Mouse (Mus musculus) spleen, embryonic (tissue): ENCODE measurements at regions not wholly inside any gene's neighbourhood (a gene's known extent, or its start where the extent isn't known, plus 50 kb on each side); places are given as distances from the start of the nearest gene placed in this dataset.

Experiments used
- CTCF ChIA-PET: fragments of 350-600 bp; sonication (Branson Sonifier 250); formaldehyde crosslinking; loops from one replicate; lab custom pipeline; 2022; lab: Charles Lee

GRCm38 (mm10) chr12:16077215-16077614 is 260.5 kb upstream of the Trib2 start:
- CTCF ChIA-PET: no interaction called here

- CTCF ChIA-PET: no interaction called here
These were observed 259.2 kb upstream of the Trib2 start for GRCm38 (mm10) chr12:16075962-16076361.

GRCm38 (mm10) chr12:16068940-16069339 is 252.2 kb upstream of the Trib2 start:
- CTCF ChIA-PET: interaction anchor here (0.6 kb wide), 2 partner anchors 267 to 311 kb away, joined by 3 to 14 read pairs; no protein-coding TSS in a partner anchor

GRCm38 (mm10) chr12:16062689-16063088 is 246.0 kb upstream of the Trib2 start:
- CTCF ChIA-PET: no interaction called here

GRCm38 (mm10) chr12:16060461-16060860 is 243.7 kb upstream of the Trib2 start:
- CTCF ChIA-PET: no interaction called here

- CTCF ChIA-PET: no interaction called here
These were observed 241.5 kb upstream of the Trib2 start for GRCm38 (mm10) chr12:16058255-16058654.

DNA sequence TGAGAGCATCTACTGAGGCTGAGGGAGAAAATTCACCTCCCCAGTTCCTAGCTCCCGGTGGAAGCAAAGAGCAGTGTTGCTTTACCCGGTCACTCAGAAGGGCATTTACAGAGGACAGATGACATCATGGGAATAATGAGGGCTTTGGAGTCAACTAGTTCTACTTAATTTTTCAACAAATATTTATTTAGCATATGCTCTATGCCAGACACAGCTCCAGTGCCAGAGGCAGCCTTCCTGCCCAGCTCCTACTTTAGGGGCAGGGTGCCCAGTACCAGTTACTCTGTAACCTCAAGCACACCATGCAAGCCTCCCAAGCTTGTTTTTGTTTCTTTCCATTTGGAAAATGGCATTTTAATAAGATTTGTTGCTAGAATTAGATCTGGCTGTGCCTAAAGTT is 240.1 kb upstream of the Trib2 start:
- CTCF ChIA-PET: interaction anchor here (0.7 kb wide), 1 partner anchor 377 kb away, joined by 4 read pairs; no protein-coding TSS in a partner anchor

DNA sequence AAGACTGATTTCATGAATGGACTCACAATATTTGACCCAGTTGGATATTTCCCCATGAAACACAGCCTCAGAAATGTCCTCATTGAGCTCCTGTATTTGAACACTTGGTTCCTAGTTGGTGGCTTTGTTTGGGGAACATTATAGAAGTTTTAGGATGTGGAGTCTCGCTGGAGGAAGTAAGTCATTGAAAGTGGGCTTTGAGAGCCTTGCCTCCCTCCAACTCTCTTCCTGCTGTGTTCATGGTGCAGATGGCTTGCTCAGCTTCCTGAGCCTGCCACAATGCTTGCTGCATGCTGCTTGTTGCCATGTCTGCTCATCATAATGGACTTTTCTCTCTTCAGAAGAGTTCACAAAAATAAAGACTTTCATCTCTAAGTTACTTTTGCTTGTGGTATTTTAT is 239.5 kb upstream of the Trib2 start:
- CTCF ChIA-PET: interaction anchor here (0.6 kb wide), 1 partner anchor 89 kb away, joined by 7 read pairs; no protein-coding TSS in a partner anchor

GRCm38 (mm10) chr12:16054591-16054990 is 237.9 kb upstream of the Trib2 start:
- CTCF ChIA-PET: no interaction called here

DNA sequence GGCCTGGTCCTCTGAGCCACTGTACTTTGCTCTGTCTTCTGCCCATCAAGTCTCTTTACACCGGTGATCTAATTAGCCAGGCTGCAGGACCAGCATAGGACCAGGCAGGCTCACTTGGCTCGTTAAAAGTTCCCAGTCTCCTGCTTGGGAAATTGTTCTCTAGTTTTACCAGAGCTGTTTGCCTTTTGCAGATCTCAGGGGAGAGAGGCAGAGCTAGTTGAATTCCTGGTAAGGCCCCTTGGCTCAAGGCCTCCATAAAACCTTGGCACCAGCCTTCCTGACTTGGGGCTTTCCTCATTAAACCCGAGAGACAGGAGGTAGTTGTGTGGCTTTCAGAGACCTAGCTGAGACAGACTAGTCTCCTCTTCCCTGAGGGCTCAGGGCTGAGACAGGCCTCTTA is 237.0 kb upstream of the Trib2 start:
- CTCF ChIA-PET: no interaction called here

GRCm38 (mm10) chr12:16052998-16053397 is 236.3 kb upstream of the Trib2 start:
- CTCF ChIA-PET: no interaction called here

- CTCF ChIA-PET: no interaction called here
These were observed 235.6 kb upstream of the Trib2 start for GRCm38 (mm10) chr12:16052353-16052752.

DNA sequence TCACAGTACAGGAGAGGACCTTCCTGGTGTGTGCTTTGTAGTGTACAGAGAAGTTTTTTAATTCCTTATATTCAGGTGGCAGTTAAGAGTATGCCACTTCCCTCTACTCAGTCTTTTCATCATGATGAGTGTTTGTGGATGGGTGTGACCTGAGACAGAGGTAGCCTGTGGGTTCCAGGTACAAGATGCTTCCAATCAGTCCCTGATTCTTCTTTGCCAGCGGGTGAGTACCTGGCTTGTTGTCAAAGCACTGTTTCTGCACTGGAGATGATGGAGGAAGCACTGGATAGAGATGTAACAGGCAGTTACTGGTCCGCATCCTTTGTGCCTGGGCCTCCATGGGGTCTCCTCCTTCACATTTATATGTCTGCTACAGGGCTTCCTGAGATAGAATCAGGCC is 234.7 kb upstream of the Trib2 start:
- CTCF ChIA-PET: no interaction called here

DNA sequence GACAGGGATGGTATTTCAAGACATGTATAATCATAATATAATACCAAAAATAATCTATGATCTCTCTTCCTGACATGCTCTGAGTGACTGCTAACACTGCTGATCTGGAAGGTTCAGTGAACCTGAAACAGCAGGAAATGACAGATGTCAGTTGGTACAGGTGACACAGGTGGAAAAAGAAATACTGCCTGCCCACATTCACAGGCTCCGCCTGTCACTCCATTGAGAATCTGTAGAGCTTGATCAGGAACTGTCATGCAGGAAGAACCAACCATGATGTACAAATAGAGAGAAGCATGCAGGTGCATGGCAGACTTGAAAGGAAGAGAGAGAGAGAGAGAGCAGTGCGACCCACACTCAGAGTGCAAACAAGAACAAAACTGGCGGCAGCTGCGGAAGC is 232.8 kb upstream of the Trib2 start:
- CTCF ChIA-PET: interaction anchor here (0.6 to 0.7 kb wide), 2 partner anchors 113 to 241 kb away, joined by 3 to 4 read pairs; no protein-coding TSS in a partner anchor

- CTCF ChIA-PET: no interaction called here
These were observed 229.9 kb upstream of the Trib2 start for GRCm38 (mm10) chr12:16046643-16047042.

DNA sequence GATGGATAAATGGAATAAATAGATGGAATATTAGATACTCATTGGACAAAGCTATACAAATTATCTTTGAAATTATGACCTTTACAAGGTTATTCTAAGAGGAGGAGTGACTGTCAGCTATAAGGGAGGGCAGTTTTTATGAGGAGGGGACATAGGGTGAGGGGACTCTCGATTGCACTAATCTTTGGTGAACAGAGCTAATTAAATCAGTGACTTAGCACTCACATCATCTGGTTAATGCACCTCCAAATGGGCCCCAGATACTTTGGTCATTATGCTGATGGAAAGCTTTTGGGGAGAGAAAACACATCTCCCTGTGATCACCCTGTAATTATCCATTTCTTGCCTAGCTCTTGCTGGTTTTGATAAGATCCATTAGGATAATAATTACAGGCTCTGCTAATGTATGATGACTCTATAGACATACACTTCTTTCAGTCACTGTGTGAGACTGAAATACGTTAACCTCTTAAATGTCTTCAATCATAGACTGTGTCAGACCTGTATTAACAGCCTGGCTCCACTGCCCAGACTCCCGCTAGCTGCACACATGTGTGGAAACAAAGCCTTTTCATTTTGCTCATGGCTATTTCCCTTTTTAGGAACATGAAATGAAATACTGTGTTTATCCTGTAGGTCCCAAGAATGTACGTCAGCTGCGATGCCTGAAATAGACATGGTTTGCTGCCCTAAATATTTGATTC is 229.2 kb upstream of the Trib2 start:
- CTCF ChIA-PET: interaction anchor here (0.6 kb wide), 1 partner anchor 217 kb away, joined by 6 read pairs; no protein-coding TSS in a partner anchor

GRCm38 (mm10) chr12:16043466-16044214 is 226.9 kb upstream of the Trib2 start:
- CTCF ChIA-PET: no interaction called here

- CTCF ChIA-PET: no interaction called here
These were observed 225.6 kb upstream of the Trib2 start for GRCm38 (mm10) chr12:16042362-16042761.

- CTCF ChIA-PET: no interaction called here
These were observed 224.4 kb upstream of the Trib2 start for GRCm38 (mm10) chr12:16041129-16041528.

DNA sequence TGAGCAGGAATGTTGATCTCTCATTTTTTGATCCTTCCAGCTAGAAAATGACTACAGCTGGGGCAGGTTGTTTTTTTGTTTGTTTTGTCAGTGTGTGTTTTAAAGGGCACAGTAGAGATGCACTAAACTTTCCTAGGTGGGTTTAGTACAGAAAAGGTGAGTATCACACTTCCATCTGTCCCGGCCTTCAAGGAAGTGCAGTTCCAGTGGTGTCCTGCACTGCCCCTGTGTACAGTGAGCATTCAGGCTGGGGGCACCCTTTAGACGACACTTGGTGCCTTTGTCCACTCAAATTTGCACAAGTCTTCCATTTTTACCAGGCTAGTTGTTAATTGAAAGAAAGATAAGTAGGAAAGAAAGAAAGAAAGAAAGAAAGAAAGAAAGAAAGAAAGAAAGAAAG is 218.8 kb upstream of the Trib2 start:
- CTCF ChIA-PET: no interaction called here

DNA sequence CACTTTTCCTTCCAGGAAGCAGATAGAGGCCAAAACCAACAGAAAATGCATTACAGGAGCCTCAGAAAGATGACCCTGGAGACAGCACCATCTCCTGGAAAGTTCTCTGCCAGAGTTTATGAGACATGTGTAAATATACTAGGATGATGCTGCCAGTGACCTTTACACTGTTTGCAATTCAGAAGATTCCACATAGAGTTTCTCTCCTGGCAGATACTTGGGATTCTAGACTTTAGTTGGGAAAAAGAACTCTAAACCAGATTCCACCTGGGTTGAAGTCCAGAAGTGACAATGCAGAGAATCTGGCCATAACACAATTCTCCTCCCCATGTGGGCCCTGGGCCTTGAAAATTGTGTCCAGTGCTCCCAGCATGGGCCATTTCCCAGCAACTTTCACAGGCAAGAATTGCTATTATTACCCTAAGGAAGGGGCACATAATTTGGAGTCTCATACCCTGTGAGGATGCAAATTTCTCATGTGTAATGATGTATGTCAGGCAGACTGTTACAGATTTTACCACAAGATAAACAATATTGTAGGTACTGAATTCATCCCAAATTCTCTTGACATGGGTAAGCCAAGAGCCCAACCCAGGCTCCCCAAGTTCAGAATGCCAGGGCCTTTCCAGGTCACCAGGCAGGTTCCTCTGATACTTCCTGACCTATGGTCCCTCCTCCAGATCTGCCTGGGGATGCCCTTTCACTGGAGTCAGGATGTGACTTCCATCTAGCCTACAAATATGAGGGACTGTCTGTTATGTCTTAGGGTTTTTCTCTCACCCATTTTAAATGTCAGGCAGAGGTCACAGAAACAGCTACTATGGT is 218.2 kb upstream of the Trib2 start:
- CTCF ChIA-PET: no interaction called here

GRCm38 (mm10) chr12:16026654-16027053 is 209.9 kb upstream of the Trib2 start:
- CTCF ChIA-PET: no interaction called here
